Mouse (Mus musculus) testis, postnatal 10 days (tissue): ENCODE results near the gene Ppp2r5c.

Experiments used
- DNase-seq: peaks from one replicate; pipeline ENCODE4 v3.0.0; 2021; ENCODE audit warnings: low spot score

Ppp2r5c gene

GRCm38 (mm10) chr12:110488031-110488430, 41.1 kb downstream of the Ppp2r5c start:
- no peak for DNase-seq

DNA sequence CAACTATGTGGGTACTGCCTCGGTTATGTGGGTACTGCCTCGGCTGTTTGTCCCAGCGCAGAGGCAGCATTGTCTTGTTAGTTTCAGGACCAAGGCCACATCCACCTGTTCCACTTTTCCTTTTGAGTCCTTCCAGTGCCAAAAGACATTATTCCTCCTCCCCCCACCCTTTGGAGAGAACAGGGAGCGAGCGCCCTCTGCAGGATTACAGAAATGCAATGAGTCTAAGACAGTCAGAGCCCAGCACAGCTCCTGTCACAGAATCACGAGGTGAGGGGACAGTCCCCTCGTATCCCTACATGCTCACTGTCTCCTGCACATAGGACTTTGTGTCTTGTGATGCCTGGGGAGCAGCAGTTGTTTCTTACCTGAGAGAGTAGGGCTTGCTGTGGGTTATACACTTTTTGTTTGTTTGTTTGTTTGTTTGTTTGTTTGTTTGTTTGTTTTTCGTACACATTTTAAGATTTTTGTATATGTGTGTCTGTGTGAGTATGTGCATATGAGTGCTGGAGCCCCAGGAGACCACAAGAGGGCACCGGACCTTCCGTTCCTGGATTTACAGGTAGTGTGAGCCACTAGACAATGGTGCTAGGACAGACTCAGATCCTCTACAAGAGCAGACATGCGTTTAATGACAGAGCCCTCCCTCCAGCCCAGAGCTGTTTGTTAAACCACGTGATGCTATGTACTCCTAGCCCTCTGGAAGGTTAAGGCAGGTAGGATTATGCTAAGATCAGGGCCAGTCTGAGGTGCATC, 43.2 kb downstream of the Ppp2r5c start:
- DNase-seq: no peak

DNA sequence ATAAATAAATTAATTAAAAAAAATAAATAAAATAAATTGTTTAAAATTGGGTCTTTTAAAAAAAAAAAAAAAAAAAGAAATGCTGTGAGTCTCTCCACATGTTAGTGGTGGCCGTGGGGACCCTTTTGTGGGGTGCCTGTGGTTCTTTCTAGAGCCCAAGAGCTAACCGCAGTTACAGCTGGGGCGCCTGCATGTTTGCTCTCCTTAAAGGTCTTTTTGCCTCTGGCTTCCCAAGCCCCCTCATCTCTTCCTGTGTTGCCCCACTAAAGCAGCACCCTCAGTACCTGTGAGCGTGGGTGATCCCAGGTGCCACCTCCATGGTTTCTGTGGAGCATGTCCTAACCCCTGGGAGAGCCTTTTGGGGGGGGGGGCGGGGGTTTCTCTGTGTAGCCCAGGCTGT, 45.5 kb downstream of the Ppp2r5c start:
- no peak for DNase-seq

DNA sequence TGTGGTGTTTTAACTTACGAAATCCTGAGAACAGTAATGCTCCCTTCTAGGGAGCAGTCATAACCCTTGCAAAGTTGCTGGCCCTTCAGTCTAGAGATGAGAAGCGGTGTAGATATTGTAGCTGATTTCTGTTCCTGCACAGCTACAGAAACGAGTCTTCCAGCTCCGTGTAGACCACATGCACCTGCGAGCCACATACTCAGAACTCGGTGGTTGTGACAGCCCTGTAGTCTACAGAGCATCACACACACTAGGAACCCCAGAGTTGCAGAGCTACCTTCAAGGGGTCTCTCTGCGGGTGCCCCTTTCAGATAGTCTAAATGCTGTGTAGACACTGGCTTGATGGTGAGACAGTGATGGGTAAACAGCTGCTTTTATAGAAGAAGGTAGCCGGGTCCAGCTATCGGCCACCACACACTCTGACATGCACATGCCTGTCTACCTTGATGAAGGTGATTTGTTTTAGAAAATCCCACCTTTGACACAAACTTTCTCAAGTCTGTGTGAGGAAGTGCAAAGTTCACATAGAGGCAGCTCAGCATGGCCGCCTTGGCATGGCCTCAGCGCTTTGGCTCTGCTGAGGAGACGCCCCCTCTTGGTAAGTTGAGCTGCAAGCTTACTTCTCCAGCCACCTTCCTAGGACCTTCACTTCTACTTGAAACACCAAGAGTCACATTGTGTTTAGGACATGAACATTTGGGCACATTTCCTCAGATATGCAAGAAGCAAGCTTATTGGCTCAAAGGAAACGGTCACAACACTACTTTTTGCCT, 46.9 kb downstream of the Ppp2r5c start:
- DNase-seq: no peak

DNA sequence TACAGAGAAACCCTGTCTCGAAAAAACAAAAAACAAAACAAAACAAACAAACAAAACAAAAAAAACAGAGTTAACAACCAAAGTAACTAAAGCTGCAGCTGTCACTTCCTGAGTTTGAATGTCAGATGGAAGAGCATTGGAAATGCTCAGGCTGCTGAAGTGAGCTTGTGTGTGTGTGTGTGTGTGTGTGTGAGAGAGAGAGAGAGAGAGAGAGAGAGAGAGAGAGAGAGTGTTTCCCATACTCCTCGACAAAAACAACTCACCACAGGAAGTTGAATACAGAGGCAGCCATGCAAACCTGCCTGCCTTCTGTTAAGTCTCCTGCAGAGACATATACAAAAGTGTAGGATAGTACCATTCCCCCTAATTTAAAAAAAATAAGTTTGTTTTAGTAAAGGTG, 47.9 kb downstream of the Ppp2r5c start:
- no peak for DNase-seq

DNA sequence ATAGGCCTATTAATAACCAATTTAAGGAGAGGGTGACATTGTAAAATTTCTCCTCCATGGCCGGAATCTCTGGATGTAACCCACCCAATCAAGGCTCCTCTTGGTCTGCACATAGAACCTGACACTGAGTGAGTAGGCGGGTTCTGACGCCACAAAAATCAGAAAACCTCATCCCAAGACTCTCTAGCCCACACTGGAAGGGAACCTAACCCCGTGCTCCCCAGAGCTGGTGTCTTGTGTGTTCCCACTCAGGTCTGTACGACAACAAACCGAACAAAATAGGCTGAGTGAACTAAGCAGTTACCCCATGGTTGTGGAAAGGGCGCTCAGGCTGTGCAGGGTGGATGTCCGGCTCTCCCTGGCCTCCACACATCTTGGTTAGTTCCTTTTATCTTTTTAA, 48.3 kb downstream of the Ppp2r5c start:
- no peak for DNase-seq

DNA sequence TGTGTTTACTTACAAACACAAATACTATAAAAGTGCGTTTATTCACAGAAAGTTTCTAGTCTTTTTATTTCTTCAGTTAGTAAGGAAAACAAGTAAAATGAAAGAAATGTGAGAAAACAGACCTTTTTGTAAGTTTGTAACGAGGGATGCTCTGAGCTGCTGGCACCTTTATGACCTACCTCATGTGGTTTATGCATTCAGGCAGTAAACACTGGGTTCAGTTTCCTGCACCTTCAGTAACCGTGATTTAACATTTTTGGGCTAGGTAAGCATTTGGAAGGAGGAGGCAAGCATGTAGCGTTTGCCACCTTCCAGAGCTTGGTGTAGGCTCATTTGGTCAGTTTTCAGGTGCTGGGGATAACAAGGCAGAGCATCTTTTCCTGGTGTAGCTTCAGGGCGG, 49.1 kb downstream of the Ppp2r5c start:
- DNase-seq: no peak

DNA sequence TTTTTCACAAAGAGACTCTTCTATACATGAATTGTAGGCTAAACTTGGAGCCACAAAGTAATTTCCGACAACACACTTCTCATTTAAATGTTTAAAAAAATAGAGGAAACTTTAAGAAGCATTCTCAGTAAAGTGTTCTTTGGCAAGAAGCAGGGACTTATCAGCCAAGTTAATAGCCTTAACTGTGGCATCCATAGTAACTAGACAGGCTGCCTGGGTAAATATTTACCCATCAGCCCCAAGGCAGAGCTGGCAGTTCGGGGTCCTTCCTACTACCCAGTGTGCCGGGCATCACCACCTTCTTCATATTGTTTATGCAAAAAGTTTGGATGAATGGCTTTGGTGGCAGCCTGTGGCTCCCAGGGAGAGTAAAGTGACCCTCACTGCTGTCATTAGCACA, 50.1 kb downstream of the Ppp2r5c start:
- no peak for DNase-seq

DNA sequence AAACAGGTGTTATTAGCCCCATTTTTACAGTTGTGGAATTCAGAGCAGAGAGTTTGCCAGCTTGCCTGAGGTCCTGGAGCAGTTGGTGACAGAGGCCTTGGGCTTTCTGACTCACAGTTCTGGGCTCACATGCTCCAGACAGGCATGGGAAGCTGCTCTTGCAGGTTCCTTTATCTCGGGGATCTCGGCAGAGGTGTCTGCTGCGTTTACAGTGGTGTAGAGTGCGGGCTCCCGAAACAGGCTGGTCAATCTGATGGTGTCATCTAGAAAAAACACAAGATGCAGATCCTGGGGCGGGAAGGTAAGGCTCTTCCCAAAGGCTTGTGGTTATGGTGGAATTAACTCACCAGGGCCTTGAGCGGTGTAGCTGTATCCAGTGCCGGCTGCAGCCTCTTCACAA, 50.6 kb downstream of the Ppp2r5c start:
- no peak for DNase-seq

GRCm38 (mm10) chr12:110498283-110499224, 51.6 kb downstream of the Ppp2r5c start:
- DNase-seq: no peak

- no peak for DNase-seq
Observed at GRCm38 (mm10) chr12:110499225-110499992, 52.5 kb downstream of the Ppp2r5c start.

DNA sequence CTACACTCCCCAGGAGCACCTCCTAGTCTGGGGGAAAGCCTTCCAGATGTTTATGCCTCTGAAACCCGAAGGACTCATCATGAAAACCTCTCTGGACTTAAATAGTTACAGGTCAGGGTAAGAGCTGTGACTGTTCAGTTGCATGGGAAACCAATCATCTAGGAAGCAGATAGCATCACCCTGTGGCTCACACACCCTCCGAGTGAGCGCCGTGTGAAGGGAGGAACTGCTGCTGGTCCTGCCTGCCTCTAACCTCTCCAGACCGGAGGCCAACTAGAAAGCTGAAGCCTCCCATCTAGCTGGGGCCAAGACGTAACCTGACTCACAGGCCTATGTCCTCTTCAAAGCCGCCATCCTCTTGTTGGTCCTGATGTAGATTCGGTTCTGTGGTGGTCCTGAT, 53.2 kb downstream of the Ppp2r5c start:
- DNase-seq: no peak

- no peak for DNase-seq
Observed at GRCm38 (mm10) chr12:110503406-110504144, 56.7 kb downstream of the Ppp2r5c start.

GRCm38 (mm10) chr12:110504145-110504490, 57.2 kb downstream of the Ppp2r5c start:
- DNase-seq: no peak

GRCm38 (mm10) chr12:110504793-110505192, 57.9 kb downstream of the Ppp2r5c start:
- DNase-seq: no peak

DNA sequence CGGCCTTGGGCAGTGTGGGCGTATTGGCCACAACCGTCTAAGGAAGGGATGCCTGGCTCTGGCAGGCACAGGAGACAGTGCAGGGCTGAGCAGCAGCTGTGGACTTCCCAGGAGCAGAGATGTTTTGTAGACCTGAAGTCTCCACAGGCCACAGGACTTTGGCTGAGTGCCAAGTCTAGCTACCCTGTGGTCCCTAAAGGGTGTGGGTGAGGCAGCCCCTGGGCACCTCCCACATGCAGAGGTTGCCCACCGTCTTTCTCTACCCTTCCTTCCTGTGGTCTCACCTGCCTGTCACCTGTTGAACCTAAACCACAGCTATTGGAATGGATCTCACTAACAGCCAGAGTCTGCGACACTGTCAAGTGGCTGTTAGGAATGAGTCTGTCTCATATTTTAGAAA, 59.1 kb downstream of the Ppp2r5c start:
- no peak for DNase-seq

GRCm38 (mm10) chr12:110507714-110508297, 60.9 kb downstream of the Ppp2r5c start:
- DNase-seq: no peak

GRCm38 (mm10) chr12:110508680-110509079, 61.8 kb downstream of the Ppp2r5c start:
- DNase-seq: no peak

DNA sequence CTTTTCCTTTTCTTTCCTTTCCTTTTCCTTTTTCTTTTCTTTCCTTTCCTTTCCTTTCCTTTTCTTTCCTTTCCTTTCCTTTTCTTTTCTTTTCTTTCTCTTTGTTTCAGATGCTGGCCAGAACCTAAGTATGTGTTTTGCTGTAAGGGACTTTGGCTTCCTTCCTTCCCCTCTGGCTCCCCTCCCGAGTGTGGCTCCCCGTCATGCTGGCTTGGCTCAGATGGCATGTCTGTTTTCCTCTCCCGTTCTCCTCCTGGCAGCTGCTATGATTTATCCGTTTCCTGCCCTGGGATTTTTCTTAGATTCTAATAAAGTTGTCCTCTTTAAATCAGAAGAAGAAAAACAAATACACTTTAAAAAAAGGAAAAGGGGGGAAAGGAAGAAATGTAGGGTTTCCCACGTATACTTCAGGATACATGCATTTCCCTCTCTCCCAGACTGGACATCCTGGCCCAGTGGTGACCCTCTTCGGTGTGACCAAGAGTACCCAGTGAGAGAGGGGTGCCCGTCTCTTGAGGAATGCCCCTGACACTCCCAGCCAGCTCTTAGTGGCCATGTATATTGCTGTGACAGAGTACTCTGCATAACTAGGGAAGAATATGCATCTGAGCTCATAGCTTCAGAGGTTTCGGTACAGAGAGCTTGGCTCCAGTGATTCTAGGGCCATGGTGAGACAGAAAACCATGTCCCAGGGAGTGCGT, 63.4 kb downstream of the Ppp2r5c start:
- DNase-seq: no peak

GRCm38 (mm10) chr12:110511201-110511600, 64.3 kb downstream of the Ppp2r5c start:
- no peak for DNase-seq
